ENCODE assay signal across 9 mouse cellular contexts in the genomic region with DNA sequence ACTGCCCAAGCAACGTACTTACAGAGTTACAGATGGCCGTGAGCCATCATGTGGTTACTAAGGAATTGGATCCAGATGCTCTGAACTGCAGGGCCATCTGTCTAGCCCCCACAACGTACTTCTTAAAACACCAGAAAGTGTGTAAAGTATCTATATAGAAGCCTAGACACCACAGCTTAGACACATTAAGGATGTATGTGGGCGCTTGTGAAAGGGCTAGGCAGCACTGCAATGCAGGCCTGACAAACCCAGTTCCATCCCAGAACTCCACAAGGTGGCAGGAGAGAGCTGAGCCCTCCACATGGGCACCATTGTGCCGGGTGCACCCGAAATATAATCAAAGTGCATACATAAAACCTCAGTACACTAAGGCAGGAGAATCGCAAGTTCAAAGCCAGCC. TPM values are rescaled to one million over a fixed set of nuclear protein-coding genes. Genes with fewer than 3 reads are reported as not detected.
DNase-seq lines count a peak whose midpoint lies in the region; ATAC-seq and TF ChIP-seq lines count a peak whose summit lies in the region.
"Had no signal": no experiment of that assay in that cellular context is flagged by ENCODE, and none has a peak within 500 bp of the region (broad histone marks: within the 10 kb centered on the region; RNA-seq: fewer than 3 reads in every experiment).

No protein-coding gene starts in this region.

- H3K4me2 ChIP-seq in liver, embryonic 16.5 days (ENCODE audit: low read depth, low read length): no peak overlapping the region

- DNase-seq in CD4-positive helper T cell, adult 2 months (ENCODE audit: low read depth, low spot score): peak; percentile 23
- peak; percentile 83 for DNase-seq in NIH3T3 (ENCODE audit: low read depth)
- DNase-seq in cerebellum, postnatal 4 days (ENCODE audit: low spot score in 2 of 2): peak; percentile 24 to 48
- peak; percentile 48 for DNase-seq in gastrocnemius, postnatal 10 days
- DNase-seq in large intestine, adult 2 months (ENCODE audit: low read depth, low spot score): peak; percentile 19

- ATAC-seq in liver, embryonic 16.5 days (ENCODE audit: low read depth): 0 out of 2 replicates have a peak, but pooled peaks have one; percentile 24
- no peak for ATAC-seq in erythroid progenitor cell, adult 5-6 weeks (replicated peaks; ENCODE audit: low FRiP score, poor library complexity, severe bottlenecking)

- no peak for TF ChIP-seq POLR2A in olfactory bulb, adult 2 months (IDR thresholded peaks at IDR 0.05; ENCODE audit: insufficient read depth, low read depth, low read length)

- H3K4me3 ChIP-seq in liver, embryonic 16.5 days (ENCODE audit: low read depth, low read length): no peak overlapping the region
- no peak overlapping the region for H3K4me3 ChIP-seq in olfactory bulb, adult 2 months (ENCODE audit: insufficient read depth, low read depth, low read length)
- H3K4me3 ChIP-seq: megakaryocyte, embryonic 14.5 days had no signal

- no peaks in the 10 kb centered on the region for H3K27me3 ChIP-seq in liver, embryonic 16.5 days (ENCODE audit: control insufficient read depth, insufficient read depth, low read depth, low read length)
- H3K27me3 ChIP-seq: megakaryocyte, embryonic 14.5 days had no signal

- H3K9me3 ChIP-seq in liver, embryonic 16.5 days (replicated peaks; ENCODE audit: control insufficient read depth, low read length): no peaks in the 10 kb centered on the region
- H3K9me3 ChIP-seq: megakaryocyte, embryonic 14.5 days had no signal

- peak; percentile 23; the same call in 1 of the 2 replicates for TF ChIP-seq CTCF in olfactory bulb, adult 2 months (IDR thresholded peaks at IDR 0.05; ENCODE audit: insufficient read depth, low read depth, low read length)

- WGBS in large intestine, adult 2 months: 49% methylated on average over 7 of the region's 7 CpGs
- WGBS in liver, embryonic 16.5 days (ENCODE audit: insufficient replicate concordance): 54% methylated on average over 7 of the region's 7 CpGs
- 59% methylated on average over 7 of the region's 7 CpGs for WGBS in olfactory bulb, adult 2 months

- peaks cover 4% of the 10 kb centered on the region; the same call in 1 of the 2 replicates for H3K36me3 ChIP-seq in liver, embryonic 16.5 days (ENCODE audit: control insufficient read depth, insufficient read depth)

- no peaks in the 10 kb centered on the region for H3K4me1 ChIP-seq in liver, embryonic 16.5 days (ENCODE audit: control insufficient read depth, low read depth, low read length)
- no peaks in the 10 kb centered on the region for H3K4me1 ChIP-seq in olfactory bulb, adult 2 months (ENCODE audit: control insufficient read depth, insufficient read depth, low read length)
- H3K4me1 ChIP-seq: megakaryocyte, embryonic 14.5 days had no signal

- no peak overlapping the region for H3K27ac ChIP-seq in liver, embryonic 16.5 days (ENCODE audit: low read length)
- no peak overlapping the region for H3K27ac ChIP-seq in olfactory bulb, adult 2 months (ENCODE audit: insufficient read depth, low read depth, low read length)

- no peak overlapping the region for H3K9ac ChIP-seq in liver, embryonic 16.5 days (ENCODE audit: low read depth, low read length)

RNA-seq across cellular contexts. Expression of a gene that starts 37.2 kb away (rescaled TPM):
- total RNA-seq in gastrocnemius, postnatal 10 days (2021): 10 to 100 TPM; 29.5 to 34.8 TPM
- polyA plus RNA-seq in large intestine, adult 2 months (2012; rRNA removed): 18.4 and 22.3 TPM in 2 replicates
- polyA plus RNA-seq in liver, embryonic 16.5 days (2015; fragmentation: Nextera tagmentation; extraction: Ambion mirVana): 28.4 and 29.5 TPM in 2 replicates
- polyA plus RNA-seq in olfactory bulb, adult 2 months (2012; ENCODE audit: insufficient read depth, insufficient read length, low replicate concordance, missing spikeins): 174 TPM in 1 of 2 replicates, not detected in the other
- total RNA-seq in erythroid progenitor cell, adult 5-6 weeks (2015; ENCODE audit: low replicate concordance): 7.6 and 10.9 TPM in 2 replicates
- total RNA-seq in erythroid progenitor cell, adult 5-6 weeks (2017; ENCODE audit: low replicate concordance): 4.9 and 8.5 TPM in 2 replicates

RNA-seq across cellular contexts. Expression of a gene that starts 54.6 kb away (rescaled TPM):
- total RNA-seq in gastrocnemius, postnatal 10 days (2021): 1 to 10 TPM; 6.0 to 6.7 TPM
- polyA plus RNA-seq in large intestine, adult 2 months (2012; rRNA removed): 15.5 and 16.5 TPM in 2 replicates
- polyA plus RNA-seq in liver, embryonic 16.5 days (2015; fragmentation: Nextera tagmentation; extraction: Ambion mirVana): 0.90 and 0.94 TPM in 2 replicates
- polyA plus RNA-seq in olfactory bulb, adult 2 months (2012; ENCODE audit: insufficient read depth, insufficient read length, low replicate concordance, missing spikeins): not detected in 2 replicates
- not detected in 2 replicates for total RNA-seq in erythroid progenitor cell, adult 5-6 weeks (2015; ENCODE audit: low replicate concordance)
- not detected in 2 replicates for total RNA-seq in erythroid progenitor cell, adult 5-6 weeks (2017; ENCODE audit: low replicate concordance)

Comparison
In these comparisons a context has a peak if more than half of its experiments do, and no peak if none do; other contexts are left out.
1. DNase-seq: peak in every context shown above with its lines; median percentile 83 in NIH3T3; 48 in gastrocnemius, postnatal 10 days; 36 in cerebellum, postnatal 4 days; 23 in CD4-positive helper T cell, adult 2 months; 19 in large intestine, adult 2 months.